Comparison of ENCODE assay signal across 22 mouse cellular contexts in genomic region chr11:58156871-58157270, GRCm38 (mm10). TPM values are rescaled to one million over a fixed set of nuclear protein-coding genes. Genes with fewer than 3 reads are reported as not detected.
DNase-seq lines count a peak whose midpoint lies in the region; ATAC-seq and TF ChIP-seq lines count a peak whose summit lies in the region.
"Had no signal": no experiment of that assay in that cellular context is flagged by ENCODE, and none has a peak within 500 bp of the region (broad histone marks: within the 10 kb centered on the region; RNA-seq: fewer than 3 reads in every experiment).

No protein-coding gene starts in this region.

- H3K27me3 ChIP-seq in liver, embryonic 13.5 days = no peaks in the 10 kb centered on the region
- H3K27me3 ChIP-seq in liver, postnatal 0 days (ENCODE audit: insufficient read depth, low read length) = no peaks in the 10 kb centered on the region
- no peaks in the 10 kb centered on the region for H3K27me3 ChIP-seq in liver, embryonic 15.5 days
- H3K27me3 ChIP-seq: embryonic facial prominence, embryonic 12.5 days; forebrain, embryonic 12.5 days had no signal

- 46% methylated on average over 3 of the region's 3 CpGs for whole genome bisulfite sequencing in liver, embryonic 13.5 days (ENCODE audit: insufficient replicate concordance)
- WGBS in liver, postnatal 0 days (ENCODE audit: insufficient replicate concordance) = 70% methylated on average over 3 of the region's 3 CpGs
- WGBS in liver, embryonic 15.5 days (ENCODE audit: insufficient replicate concordance) = 45% methylated on average over 3 of the region's 3 CpGs

- H3K9me3 ChIP-seq in liver, embryonic 13.5 days (replicated peaks) = no peaks in the 10 kb centered on the region
- no peaks in the 10 kb centered on the region for H3K9me3 ChIP-seq in liver, postnatal 0 days (ENCODE audit: low read length)
- no peaks in the 10 kb centered on the region for H3K9me3 ChIP-seq in liver, embryonic 15.5 days (replicated peaks)
- H3K9me3 ChIP-seq: embryonic facial prominence, embryonic 10.5 days; embryonic facial prominence, embryonic 12.5 days; forebrain, embryonic 10.5 days; forebrain, embryonic 12.5 days had no signal

- H3K9ac ChIP-seq in liver, embryonic 13.5 days = no peak overlapping the region
- no peak overlapping the region for H3K9ac ChIP-seq in liver, postnatal 0 days (replicated peaks)
- H3K9ac ChIP-seq in liver, embryonic 15.5 days = no peak overlapping the region
- H3K9ac ChIP-seq: embryonic facial prominence, embryonic 12.5 days; forebrain, embryonic 12.5 days had no signal

- H3K4me1 ChIP-seq in liver, embryonic 13.5 days (replicated peaks) = peaks cover 13% of the 10 kb centered on the region
- no peaks in the 10 kb centered on the region for H3K4me1 ChIP-seq in liver, postnatal 0 days (ENCODE audit: insufficient read depth)
- H3K4me1 ChIP-seq in liver, embryonic 15.5 days (replicated peaks) = peaks cover 3% of the 10 kb centered on the region; the same call in 1 of the 2 replicates
- H3K4me1 ChIP-seq: embryonic facial prominence, embryonic 10.5 days; embryonic facial prominence, embryonic 12.5 days; forebrain, embryonic 10.5 days; forebrain, embryonic 12.5 days had no signal

- TF ChIP-seq CTCF in liver, postnatal 0 days (IDR thresholded peaks at IDR 0.05; ENCODE audit: low read depth) = no peak

- H3K36me3 ChIP-seq in liver, embryonic 13.5 days = peaks cover 91% of the 10 kb centered on the region
- H3K36me3 ChIP-seq in liver, postnatal 0 days (replicated peaks; ENCODE audit: insufficient read depth, low read length) = peaks cover 56% of the 10 kb centered on the region
- peaks cover 81% of the 10 kb centered on the region for H3K36me3 ChIP-seq in liver, embryonic 15.5 days (replicated peaks)

- H3K4me3 ChIP-seq in liver, embryonic 13.5 days (replicated peaks) = no peak overlapping the region
- no peak overlapping the region for H3K4me3 ChIP-seq in liver, postnatal 0 days (ENCODE audit: low read depth, low read length)
- no peak overlapping the region for H3K4me3 ChIP-seq in liver, embryonic 15.5 days (replicated peaks)
- H3K4me3 ChIP-seq: embryonic facial prominence, embryonic 10.5 days; embryonic facial prominence, embryonic 12.5 days; erythroblast, embryonic 14.5 days; forebrain, embryonic 10.5 days; forebrain, embryonic 12.5 days had no signal

- no peak overlapping the region for H3K4me2 ChIP-seq in liver, embryonic 13.5 days
- no peak overlapping the region for H3K4me2 ChIP-seq in liver, postnatal 0 days (ENCODE audit: low read depth, low read length)
- H3K4me2 ChIP-seq in liver, embryonic 15.5 days = no peak overlapping the region
- H3K4me2 ChIP-seq: embryonic facial prominence, embryonic 12.5 days; forebrain, embryonic 12.5 days had no signal

- no peak for DNase-seq in liver, embryonic 13.5 days
- DNase-seq in liver, postnatal 0 days = no peak
- no peak for DNase-seq in cerebellum, postnatal 4 days (ENCODE audit: low spot score in 2 of 2)
- DNase-seq: adrenal gland, adult 2 months; adrenal gland, postnatal 10 days; adrenal gland, postnatal 25 days; cerebellum, adult 11 months; cerebellum, adult 18-20 months; cerebellum, adult 8-10 months; cerebellum, adult 9-11 months; cerebellum, postnatal 14 days; cerebellum, postnatal 36 days had no signal

- peak; percentile 47; the same call in 1 of the 2 replicates for ATAC-seq in liver, embryonic 13.5 days (ENCODE audit: low read depth)
- no peak for ATAC-seq in liver, postnatal 0 days
- peak; percentile 54; the same call in 1 of the 2 replicates for ATAC-seq in liver, embryonic 15.5 days (ENCODE audit: insufficient read depth)
- peak; percentile 60 for ATAC-seq in megakaryocyte progenitor cell, adult 5-6 weeks (replicated peaks; ENCODE audit: poor library complexity)
- no peak for ATAC-seq in erythroblast, adult 5-6 weeks (replicated peaks; ENCODE audit: low FRiP score, poor library complexity, severe bottlenecking)
- ATAC-seq: forebrain, embryonic 14.5 days; forebrain, embryonic 16.5 days had no signal

- H3K27ac ChIP-seq in liver, embryonic 13.5 days = no peak overlapping the region
- H3K27ac ChIP-seq in liver, postnatal 0 days (ENCODE audit: low read depth) = no peak overlapping the region
- H3K27ac ChIP-seq in liver, embryonic 15.5 days (replicated peaks) = no peak overlapping the region
- H3K27ac ChIP-seq: embryonic facial prominence, embryonic 10.5 days; embryonic facial prominence, embryonic 12.5 days; forebrain, embryonic 10.5 days; forebrain, embryonic 12.5 days had no signal

- TF ChIP-seq EP300 in liver, postnatal 0 days (IDR thresholded peaks at IDR 0.05; ENCODE audit: low read depth) = no peak

RNA-seq across cellular contexts. Expression of gene Gemin5, which starts 11.5 kb away (rescaled TPM):
- 15.5 and 16.0 TPM in 2 replicates for polyA plus RNA-seq in liver, embryonic 13.5 days (2015; fragmentation: Nextera tagmentation; extraction: Ambion mirVana)
- 4.2 and 5.3 TPM in 2 replicates for polyA plus RNA-seq in liver, postnatal 0 days (2015; fragmentation: Nextera tagmentation; extraction: Ambion mirVana)
- 9.3 and 9.8 TPM in 2 replicates for polyA plus RNA-seq in liver, embryonic 15.5 days (2015; fragmentation: Nextera tagmentation; extraction: Ambion mirVana)
- 18.8 and 19.4 TPM in 2 replicates for total RNA-seq in megakaryocyte progenitor cell, adult 5-6 weeks (2015)
- 27.5 and 30.8 TPM in 2 replicates for total RNA-seq in megakaryocyte progenitor cell, adult 5-6 weeks (2017)
- total RNA-seq in erythroblast, adult 5-6 weeks (2015; ENCODE audit: low replicate concordance) = 2.9 and 3.1 TPM in 2 replicates
- total RNA-seq in erythroblast, adult 5-6 weeks (2017; ENCODE audit: low replicate concordance) = 2.0 and 3.6 TPM in 2 replicates

RNA-seq across cellular contexts. Expression of gene Mrpl22, which starts 14.6 kb away (rescaled TPM):
- polyA plus RNA-seq in liver, embryonic 13.5 days (2015; fragmentation: Nextera tagmentation; extraction: Ambion mirVana) = 134 and 138 TPM in 2 replicates
- 87.7 and 87.9 TPM in 2 replicates for polyA plus RNA-seq in liver, postnatal 0 days (2015; fragmentation: Nextera tagmentation; extraction: Ambion mirVana)
- 79.1 and 90.7 TPM in 2 replicates for polyA plus RNA-seq in liver, embryonic 15.5 days (2015; fragmentation: Nextera tagmentation; extraction: Ambion mirVana)
- 76.5 and 83.3 TPM in 2 replicates for total RNA-seq in megakaryocyte progenitor cell, adult 5-6 weeks (2015)
- total RNA-seq in megakaryocyte progenitor cell, adult 5-6 weeks (2017) = 52.2 and 52.3 TPM in 2 replicates
- 24.0 and 27.7 TPM in 2 replicates for total RNA-seq in erythroblast, adult 5-6 weeks (2015; ENCODE audit: low replicate concordance)
- total RNA-seq in erythroblast, adult 5-6 weeks (2017; ENCODE audit: low replicate concordance) = 7.5 and 16.2 TPM in 2 replicates

RNA-seq across cellular contexts. Expression of gene Igtp, which starts 42.5 kb away (rescaled TPM):
- polyA plus RNA-seq in liver, embryonic 13.5 days (2015; fragmentation: Nextera tagmentation; extraction: Ambion mirVana) = 6.4 and 7.7 TPM in 2 replicates
- polyA plus RNA-seq in liver, postnatal 0 days (2015; fragmentation: Nextera tagmentation; extraction: Ambion mirVana) = 42.4 and 43.7 TPM in 2 replicates
- polyA plus RNA-seq in liver, embryonic 15.5 days (2015; fragmentation: Nextera tagmentation; extraction: Ambion mirVana) = 9.9 and 11.2 TPM in 2 replicates
- total RNA-seq in megakaryocyte progenitor cell, adult 5-6 weeks (2015) = 13.4 and 16.3 TPM in 2 replicates
- total RNA-seq in megakaryocyte progenitor cell, adult 5-6 weeks (2017) = 8.6 and 9.6 TPM in 2 replicates
- 16.3 and 19.9 TPM in 2 replicates for total RNA-seq in erythroblast, adult 5-6 weeks (2015; ENCODE audit: low replicate concordance)
- 21.7 and 22.6 TPM in 2 replicates for total RNA-seq in erythroblast, adult 5-6 weeks (2017; ENCODE audit: low replicate concordance)

RNA-seq across cellular contexts. Expression of gene Irgm2, which starts 42.5 kb away (rescaled TPM):
- 2.6 and 3.8 TPM in 2 replicates for polyA plus RNA-seq in liver, embryonic 13.5 days (2015; fragmentation: Nextera tagmentation; extraction: Ambion mirVana)
- 17.2 and 18.2 TPM in 2 replicates for polyA plus RNA-seq in liver, postnatal 0 days (2015; fragmentation: Nextera tagmentation; extraction: Ambion mirVana)
- polyA plus RNA-seq in liver, embryonic 15.5 days (2015; fragmentation: Nextera tagmentation; extraction: Ambion mirVana) = 6.1 and 6.3 TPM in 2 replicates
- 5.7 and 5.8 TPM in 2 replicates for total RNA-seq in megakaryocyte progenitor cell, adult 5-6 weeks (2015)
- 3.9 and 7.1 TPM in 2 replicates for total RNA-seq in megakaryocyte progenitor cell, adult 5-6 weeks (2017)
- 17.7 and 21.3 TPM in 2 replicates for total RNA-seq in erythroblast, adult 5-6 weeks (2015; ENCODE audit: low replicate concordance)
- 24.0 and 26.5 TPM in 2 replicates for total RNA-seq in erythroblast, adult 5-6 weeks (2017; ENCODE audit: low replicate concordance)

RNA-seq across cellular contexts. Expression of gene Cnot8, which starts 52.9 kb away (rescaled TPM):
- 39.8 and 44.9 TPM in 2 replicates for polyA plus RNA-seq in liver, embryonic 13.5 days (2015; fragmentation: Nextera tagmentation; extraction: Ambion mirVana)
- polyA plus RNA-seq in liver, postnatal 0 days (2015; fragmentation: Nextera tagmentation; extraction: Ambion mirVana) = 24.3 and 26.2 TPM in 2 replicates
- 34.1 and 37.2 TPM in 2 replicates for polyA plus RNA-seq in liver, embryonic 15.5 days (2015; fragmentation: Nextera tagmentation; extraction: Ambion mirVana)
- 68.2 and 73.9 TPM in 2 replicates for total RNA-seq in megakaryocyte progenitor cell, adult 5-6 weeks (2015)
- total RNA-seq in megakaryocyte progenitor cell, adult 5-6 weeks (2017) = 113 and 114 TPM in 2 replicates
- 17.8 and 22.3 TPM in 2 replicates for total RNA-seq in erythroblast, adult 5-6 weeks (2015; ENCODE audit: low replicate concordance)
- total RNA-seq in erythroblast, adult 5-6 weeks (2017; ENCODE audit: low replicate concordance) = 24.5 and 26.5 TPM in 2 replicates

Comparison
In these comparisons a context has a peak if more than half of its experiments do, and no peak if none do; other contexts are left out.
1. ATAC-seq: peak in liver, embryonic 13.5 days (single experiment), liver, embryonic 15.5 days (single experiment) and megakaryocyte progenitor cell, adult 5-6 weeks (single experiment); none in liver, postnatal 0 days (single experiment) and erythroblast, adult 5-6 weeks (single experiment).